Mouse (Mus musculus): Measurements from ENCODE around the gene 2010111I01Rik.

- TF ChIP-seq POLR2A (IDR thresholded peaks at IDR 0.05; ENCODE audit: insufficient read depth, low read length) (no peak), CTCF (IDR thresholded peaks at IDR 0.05; ENCODE audit: low read depth, low read length) (no peak), EP300 (IDR thresholded peaks at IDR 0.05; ENCODE audit: insufficient read depth, low read depth, low read length) (no peak)
These were observed 161.5 kb downstream of the 2010111I01Rik start for GRCm38 (mm10) chr13:63126206-63126605.
